In genomic region chr7:102081784-102082183, GRCm38 (mm10) we compare ENCODE assay signal across 23 mouse cellular contexts. TPM values are rescaled to one million over a fixed set of nuclear protein-coding genes. Genes with fewer than 3 reads are reported as not detected.
"Had no signal": no experiment of that assay in that cellular context is flagged by ENCODE, and none has a peak within 500 bp of the region (broad histone marks: within the 10 kb centered on the region; RNA-seq: fewer than 3 reads in every experiment).

No protein-coding gene starts in this region.

- H3K4me2 ChIP-seq: lung, embryonic 14.5 days; midbrain, embryonic 11.5 days; midbrain, embryonic 13.5 days; midbrain, embryonic 15.5 days; neural tube, embryonic 12.5 days had no signal

- H3K27me3 ChIP-seq: midbrain, embryonic 13.5 days; midbrain, embryonic 15.5 days; neural tube, embryonic 12.5 days had no signal

- H3K9ac ChIP-seq: lung, embryonic 14.5 days; midbrain, embryonic 13.5 days; midbrain, embryonic 15.5 days; neural tube, embryonic 12.5 days had no signal

- H3K9me3 ChIP-seq: midbrain, embryonic 13.5 days; midbrain, embryonic 15.5 days; neural tube, embryonic 12.5 days had no signal

- H3K27ac ChIP-seq: midbrain, embryonic 13.5 days; midbrain, embryonic 15.5 days; neural tube, embryonic 12.5 days had no signal

- ATAC-seq: midbrain, embryonic 13.5 days; midbrain, embryonic 15.5 days had no signal

- H3K4me3 ChIP-seq: midbrain, embryonic 13.5 days; midbrain, embryonic 15.5 days; neural tube, embryonic 12.5 days had no signal

- H3K4me1 ChIP-seq: midbrain, embryonic 13.5 days; midbrain, embryonic 15.5 days; neural tube, embryonic 12.5 days had no signal

- DNase-seq: lung, adult 18-20 months; lung, embryonic 14.5 days; lung, postnatal 10 days; lung, postnatal 4 days; right cerebral cortex, postnatal 14 days; spleen, adult 18-20 months; thymus, adult 18-20 months; thymus, postnatal 14 days; thymus, postnatal 36 days had no signal

RNA-seq across cellular contexts. Expression of gene Trpc2, which starts 1.1 kb away (rescaled TPM):
- total RNA-seq: midbrain, postnatal 0 days; monocyte, adult 5-6 weeks had no signal
- polyA plus RNA-seq: lung, embryonic 14.5 days; midbrain, embryonic 11.5 days; midbrain, embryonic 13.5 days; midbrain, embryonic 15.5 days; midbrain, postnatal 0 days; neural tube, embryonic 14.5 days; stomach, embryonic 14.5 days; stomach, embryonic 16.5 days; thymus, postnatal 0 days had no signal

RNA-seq across cellular contexts. Expression of gene Xntrpc, which starts 16.3 kb away (rescaled TPM):
- total RNA-seq: monocyte, adult 5-6 weeks had no signal

RNA-seq across cellular contexts. Expression of gene Art1, which starts 19.8 kb away (rescaled TPM):
- total RNA-seq: megakaryocyte, adult 5-6 weeks; megakaryocyte-erythroid progenitor cell, adult 5-6 weeks; monocyte, adult 5-6 weeks; neutrophil, adult 5-6 weeks had no signal
- polyA plus RNA-seq: small intestine, adult 2 months had no signal
